Mouse (Mus musculus) gastrocnemius, adult 18-20 months (tissue): Measurements from ENCODE around the gene Setdb1. TPM values are rescaled to one million over a fixed set of nuclear protein-coding genes. Genes with fewer than 3 reads are reported as not detected.
"Not testable (repeated sequence)": the region's sequence is repeated elsewhere in the genome, so short reads cannot be mapped to it uniquely, and the experiment has no call there.

Source experiments
- DNase-seq: peaks from one replicate; pipeline ENCODE4 v3.0.0; 2021; ENCODE audit warnings: low spot score
- long read RNA-seq, 2 experiments: library from polyadenylated mRNA; stranded (forward); transcript quantifications; one replicate each; pipeline ENCODE4 v2.0.0; 2021
- total RNA-seq, 2 experiments: library from RNA; stranded (reverse); gene quantifications; 2 replicates each; pipeline ENCODE4 v1.2.3; 2021

The Setdb1 gene
- 10 to 100 TPM in 1 of 2 experiments, 1 to 10 TPM in 1; 8.9 to 10.8 TPM for total RNA-seq
- long read RNA-seq, experiment 1, full-length matches to known transcripts: 5 of 12 reads
- long read RNA-seq, experiment 1, partial matches to known transcripts: 1 of 12 reads
- long read RNA-seq, experiment 1, other reads (novel, unspliced or antisense): 6 of 12 reads
- long read RNA-seq, experiment 2, full-length matches to known transcripts: 4 of 9 reads
- long read RNA-seq, experiment 2, partial matches to known transcripts: 3 of 9 reads
- long read RNA-seq, experiment 2, other reads (novel, unspliced or antisense): 2 of 9 reads

- peak; percentile 97 for DNase-seq
These were observed at the start of gene Setdb1 for GRCm38 (mm10) chr3:95356701-95357449. TSS of gene Setdb1 (minus strand) at chr3:95357202.

GRCm38 (mm10) chr3:95402741-95403140, 45.7 kb upstream of the Setdb1 start, which contains the start of gene 4930558C23Rik:
TSS of gene 4930558C23Rik (minus strand) at chr3:95402841.
- DNase-seq: no peak

DNA sequence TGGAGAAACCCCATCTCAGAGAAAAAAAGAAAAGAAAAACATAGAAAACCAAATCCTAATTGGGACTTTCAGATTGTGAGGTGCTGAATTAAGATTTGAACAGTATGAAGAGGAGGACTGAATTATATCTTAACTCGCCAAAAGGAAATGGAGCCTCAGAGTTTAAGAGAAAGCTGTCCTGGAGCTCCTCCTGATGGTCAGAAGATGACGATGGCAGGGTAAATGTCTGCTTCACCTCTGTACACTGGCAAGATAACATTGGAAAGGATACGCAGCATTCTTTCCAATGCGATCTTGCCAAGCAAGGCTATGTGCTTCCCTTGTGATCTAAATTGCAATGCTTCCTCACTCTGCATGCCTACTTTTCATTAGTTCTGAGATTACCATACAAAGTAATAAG, 37.4 kb upstream of the Setdb1 start:
- DNase-seq: peak; percentile 27

GRCm38 (mm10) chr3:95385401-95386075, 28.5 kb upstream of the Setdb1 start:
- DNase-seq: no peak

DNA sequence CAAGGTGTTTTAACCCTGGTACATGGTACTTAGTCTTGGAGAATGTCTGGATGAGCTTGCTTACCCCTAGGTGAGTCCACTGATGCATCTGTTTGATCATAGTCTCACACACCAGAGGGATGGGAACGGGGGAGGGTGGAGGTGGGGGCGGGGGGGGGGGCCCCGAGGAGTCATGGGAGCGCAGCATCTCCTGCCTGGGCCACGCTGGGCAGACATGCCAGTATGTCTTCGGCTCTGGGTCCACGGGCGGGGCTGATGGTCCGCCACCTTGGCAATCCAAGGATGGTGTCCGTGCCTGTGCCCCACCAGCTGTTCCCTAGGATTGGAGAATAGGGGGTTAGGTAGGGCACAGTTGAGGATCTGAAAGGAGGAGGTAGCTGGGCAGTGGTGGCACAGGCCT, 16.2 kb upstream of the Setdb1 start:
- no peak for DNase-seq

- no peak for DNase-seq
These were observed 13.1 kb upstream of the Setdb1 start for GRCm38 (mm10) chr3:95370101-95370500.

DNA sequence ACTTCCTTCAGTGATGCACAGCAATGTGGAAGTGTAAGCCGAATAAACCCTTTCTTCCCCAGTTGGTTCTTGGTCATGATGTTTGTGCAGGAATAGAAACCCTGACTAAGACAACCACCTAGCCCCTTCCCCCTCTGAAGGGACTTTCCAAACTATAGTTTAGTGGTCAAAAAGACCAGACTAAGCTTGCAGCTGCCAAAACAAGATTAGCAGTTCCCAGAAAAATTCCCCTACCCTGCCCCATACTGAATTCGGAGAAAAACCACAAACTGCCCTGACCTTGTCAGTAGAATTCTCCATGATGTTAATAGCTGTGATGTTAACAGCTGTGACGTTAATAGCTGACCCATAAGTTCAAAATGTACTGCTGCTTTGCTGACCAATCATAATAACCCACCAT, 3.3 kb upstream of the Setdb1 start:
- DNase-seq: not testable (repeated sequence)

DNA sequence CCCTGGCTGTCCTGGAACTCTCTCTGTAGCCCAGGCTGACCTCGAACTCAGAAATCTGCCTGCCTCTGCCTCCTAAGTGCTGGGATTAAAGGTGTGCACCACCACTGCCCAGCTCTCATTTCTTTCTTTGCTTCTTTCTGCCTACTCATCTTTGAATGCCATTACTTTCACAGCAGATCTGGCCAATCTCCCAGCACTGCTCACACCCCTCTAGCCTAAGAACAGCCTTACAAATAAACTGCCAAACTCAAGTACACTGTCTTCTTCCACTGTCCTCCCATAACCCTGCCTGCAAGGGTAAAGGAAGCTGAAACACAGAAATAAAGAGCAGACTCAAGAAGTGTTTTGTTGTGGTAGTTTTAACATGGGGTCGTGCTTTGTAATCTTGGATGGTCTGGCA, 744 bp upstream of the Setdb1 start:
- peak; percentile 16 for DNase-seq

- not testable (repeated sequence) for DNase-seq
These were observed 974 bp downstream of the Setdb1 start for GRCm38 (mm10) chr3:95355911-95356544.

DNA sequence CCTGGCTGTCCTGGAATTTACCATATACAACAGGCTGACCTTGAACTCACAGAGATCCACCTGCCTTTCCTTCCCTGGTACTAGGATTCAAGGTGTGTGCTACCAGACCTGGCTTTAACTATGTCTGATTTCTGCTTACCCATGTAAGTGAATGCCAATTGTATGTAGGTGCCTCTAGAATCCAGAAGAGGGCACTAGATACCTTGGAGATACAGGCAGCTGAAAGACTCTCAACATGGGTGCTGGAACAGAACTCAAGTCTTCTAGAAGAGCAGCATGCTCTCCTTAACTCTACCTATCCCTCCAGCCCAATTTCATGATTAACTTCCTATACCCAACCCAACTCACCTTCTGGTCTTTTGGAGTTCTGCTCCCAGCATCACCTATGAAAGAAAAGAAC, 7.5 kb downstream of the Setdb1 start:
- DNase-seq: peak; percentile 35

DNA sequence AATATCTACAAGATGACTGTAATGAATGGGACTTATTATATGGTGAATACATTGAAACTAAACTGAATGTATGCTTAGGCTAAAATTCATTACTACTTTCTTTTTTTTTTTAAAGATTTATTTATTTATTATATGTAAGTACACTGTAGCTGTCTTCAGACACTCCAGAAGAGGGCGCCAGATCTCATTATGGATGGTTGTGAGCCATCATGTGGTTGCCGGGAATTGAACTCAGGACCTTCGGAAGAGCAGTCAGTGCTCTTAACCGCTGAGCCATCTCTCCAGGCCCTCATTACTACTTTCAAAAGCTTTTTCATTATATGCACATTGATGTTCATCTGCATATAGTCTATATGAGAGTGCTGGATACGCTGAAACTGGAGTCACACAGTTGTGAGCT, 8.7 kb downstream of the Setdb1 start:
- not testable (repeated sequence) for DNase-seq

- DNase-seq: no peak
These were observed 10.5 kb downstream of the Setdb1 start for GRCm38 (mm10) chr3:95346454-95346853.

DNA sequence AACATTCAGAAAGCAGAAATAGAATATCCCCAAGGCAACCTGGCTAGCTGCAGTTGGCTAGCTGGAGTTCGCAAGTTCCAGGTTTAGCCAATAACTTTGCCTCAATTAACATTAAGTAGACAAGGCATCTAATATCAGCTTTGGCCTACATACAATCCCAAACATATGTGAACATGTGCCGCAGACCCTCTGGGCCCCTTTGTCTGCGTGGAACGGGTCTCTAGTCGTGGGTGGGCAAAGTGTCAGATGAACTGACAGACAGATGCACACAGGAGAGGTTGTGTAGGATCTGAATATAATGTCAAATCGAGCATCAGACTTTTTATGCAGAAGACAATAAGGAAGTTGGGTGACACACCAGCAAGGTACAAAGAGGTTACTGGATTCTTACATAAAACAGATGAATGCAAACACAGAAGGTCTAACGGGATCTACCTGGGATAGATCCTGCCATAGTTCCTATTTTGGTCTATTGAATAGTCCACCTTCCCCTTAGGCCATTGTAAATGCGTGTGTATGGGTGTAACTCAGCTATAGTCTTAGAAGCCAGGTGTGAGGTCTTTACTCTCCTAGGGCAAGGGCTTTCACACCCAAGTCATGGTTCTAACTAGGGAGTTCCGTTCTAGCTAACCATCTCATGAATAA, 13.5 kb downstream of the Setdb1 start:
- DNase-seq: not testable (repeated sequence)

- DNase-seq: no peak
These were observed 18.8 kb downstream of the Setdb1 start for GRCm38 (mm10) chr3:95338251-95338650.

DNA sequence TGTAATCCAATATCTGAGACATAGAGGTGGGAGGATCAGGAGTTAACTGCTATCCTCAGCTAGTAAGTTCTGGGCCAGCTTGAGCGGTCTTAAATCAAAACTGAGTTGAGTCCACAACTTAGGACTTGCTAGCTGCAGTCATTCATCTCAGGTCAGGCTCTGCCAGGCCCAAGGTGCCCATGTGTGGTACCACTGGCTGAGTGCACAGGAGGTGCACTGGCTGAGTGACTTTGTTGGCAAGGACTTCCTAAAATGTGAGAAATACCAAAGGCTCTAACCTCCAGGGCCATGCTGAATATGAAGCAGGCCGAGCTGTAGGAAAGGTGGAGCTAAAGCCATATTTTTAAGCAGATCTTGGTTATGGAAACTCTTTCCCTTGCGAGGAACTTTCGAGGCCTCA, 19.7 kb downstream of the Setdb1 start:
- no peak for DNase-seq

DNA sequence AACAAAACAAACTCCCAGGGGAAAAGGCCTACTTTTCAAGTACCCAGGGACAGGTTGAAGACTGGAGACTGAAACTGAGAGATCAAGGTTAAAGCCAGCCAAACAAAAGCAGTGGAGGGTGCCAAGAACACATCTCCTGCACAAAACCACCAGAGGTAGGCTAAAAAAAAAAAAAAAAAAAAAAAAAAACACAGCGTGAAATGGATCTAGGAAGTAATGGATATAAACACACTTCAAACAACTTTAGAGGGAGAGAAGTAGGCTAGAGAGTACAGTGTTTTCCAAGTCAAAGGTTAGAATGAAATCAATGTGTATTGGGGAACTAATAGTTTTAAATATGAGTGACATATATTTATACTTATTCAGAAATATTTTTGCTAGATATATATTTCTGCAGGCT, 25.5 kb downstream of the Setdb1 start:
- DNase-seq: no peak

DNA sequence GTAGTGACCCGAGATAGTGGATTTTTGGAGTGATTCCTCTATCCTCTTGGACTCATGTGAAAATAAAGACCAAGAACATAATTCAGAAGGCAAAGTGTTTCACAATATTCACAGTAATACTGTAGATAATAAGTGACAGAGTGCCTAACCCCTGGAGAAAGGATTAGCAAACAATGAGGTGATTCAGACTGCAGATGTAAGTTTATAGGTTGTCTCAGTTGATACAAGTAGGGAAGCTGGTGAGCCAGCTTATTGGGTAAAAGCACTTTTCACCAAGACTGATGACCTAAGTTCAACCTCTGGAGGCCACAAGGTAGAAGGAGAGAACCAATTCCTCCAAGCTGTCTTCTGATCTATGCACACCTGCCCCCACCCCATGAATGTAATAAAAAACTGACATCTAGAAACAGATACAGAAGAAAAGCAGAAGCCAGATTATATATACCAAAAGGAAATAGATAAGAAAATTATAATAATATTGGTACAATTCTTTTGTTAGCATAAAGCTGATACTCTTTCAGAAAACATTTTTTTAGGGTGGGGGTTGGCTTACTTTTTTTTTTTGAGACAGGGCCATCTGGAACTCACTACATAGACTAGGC, 28.1 kb downstream of the Setdb1 start:
- DNase-seq: no peak

DNA sequence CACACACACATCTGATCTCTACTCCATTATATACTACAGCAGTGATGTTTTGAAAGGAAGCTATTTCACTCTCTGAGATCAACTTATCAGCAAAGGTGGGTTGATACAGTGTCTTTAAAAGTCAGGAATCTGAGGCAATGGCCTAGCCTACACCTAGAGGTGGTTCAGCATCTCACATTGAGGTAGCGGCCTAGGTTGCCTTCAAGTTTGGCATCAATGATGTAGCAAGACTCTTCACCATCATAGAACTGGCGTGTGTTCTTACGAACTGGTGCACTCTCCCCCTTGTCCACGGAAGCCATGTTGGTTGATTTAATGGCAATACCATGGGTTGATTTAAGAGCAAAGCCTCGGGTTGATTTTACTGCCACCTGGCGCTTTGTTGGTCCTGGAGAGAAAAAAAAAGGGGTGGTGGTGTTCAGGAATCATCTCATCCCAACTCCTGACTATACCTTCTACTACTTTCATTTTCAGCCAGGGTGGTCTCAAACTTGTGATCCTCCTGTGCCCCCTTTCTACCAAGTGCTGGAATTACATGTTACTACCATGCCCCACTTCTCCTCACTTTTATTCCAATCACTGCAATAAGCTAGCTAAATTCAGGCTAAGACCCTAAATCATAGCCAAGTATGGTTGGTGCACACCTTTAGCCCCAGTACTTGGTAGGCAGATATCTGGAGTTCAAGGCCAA, 32.4 kb downstream of the Setdb1 start:
- DNase-seq: no peak

DNA sequence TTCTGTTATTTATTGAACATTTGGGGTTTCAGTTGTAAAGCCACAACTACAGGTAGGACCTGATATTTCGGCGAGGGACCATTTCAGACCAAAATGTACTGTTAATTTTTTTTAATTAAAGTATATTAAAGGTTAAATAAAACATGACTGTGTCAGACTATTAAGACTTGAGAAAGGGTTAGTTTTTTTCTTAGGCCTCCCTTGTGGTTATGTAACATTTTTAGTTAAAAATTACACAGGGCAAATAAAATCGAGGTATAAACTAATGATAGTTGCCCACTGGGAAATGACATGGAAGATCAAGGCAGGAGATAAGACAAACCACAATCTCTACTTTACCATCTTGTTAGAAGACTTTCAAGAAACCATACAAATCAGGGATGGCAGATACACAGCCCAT, 33.6 kb downstream of the Setdb1 start:
- no peak for DNase-seq
